Mouse (Mus musculus) liver, adult 10 weeks (tissue): Measurements from ENCODE around the gene Insig1. TPM values are rescaled to one million over a fixed set of nuclear protein-coding genes. Genes with fewer than 3 reads are reported as not detected.

Source experiments
- polyA plus RNA-seq: library from polyadenylated mRNA; stranded (reverse); fragments of 350-450 nt; fragmentation: Illumina TruSeq; extraction: RNeasy Lipid Tissue Mini Kit (QIAGEN cat#74804); gene quantifications from one replicate; pipeline ENCODE4 v1.2.3, GENCODE M21; 2014; ENCODE audit warnings: low read depth, low replicate concordance

The Insig1 gene
- 588 TPM for polyA plus RNA-seq

DNA sequence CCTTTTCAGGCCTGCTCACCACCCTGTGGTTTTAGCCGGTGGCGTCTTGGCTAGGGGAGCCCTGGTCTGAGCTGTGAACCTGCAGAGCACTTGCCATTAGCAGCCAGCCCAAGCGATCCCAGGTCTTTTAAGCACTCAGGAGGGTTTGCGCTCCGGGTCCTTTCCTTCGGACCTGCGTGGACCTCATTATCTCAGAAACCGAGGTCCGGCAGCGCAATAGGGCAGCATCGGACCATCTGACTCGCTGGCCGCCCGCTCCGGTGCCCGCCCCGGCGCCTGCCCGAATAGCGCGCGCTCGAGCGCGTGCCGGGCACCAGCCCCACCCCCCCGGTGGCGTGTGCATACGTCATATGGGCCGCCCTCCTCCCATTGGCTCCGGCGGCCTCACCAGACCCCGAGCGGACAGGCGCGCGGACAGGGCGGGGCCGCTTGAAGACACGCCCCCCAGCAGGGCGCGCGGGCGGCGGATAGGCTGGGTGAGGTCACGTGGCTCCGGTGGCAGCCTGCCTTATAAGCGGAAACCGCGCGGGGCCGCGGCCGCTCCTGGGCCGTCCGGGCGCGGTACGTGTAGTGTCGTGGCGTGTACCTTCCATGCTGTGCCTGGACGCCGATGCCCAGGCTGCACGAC is at the start of gene Insig1:
Gene Insig1, plus strand, starts transcription at position 536 of the 628 bp plus-strand sequence.

Other genes starting within 250 kb of the Insig1 start
- not detected for gene Htr5a, start 229.2 kb upstream of the Insig1 start, polyA plus RNA-seq
- not detected for gene En2, start 94.3 kb downstream of the Insig1 start, polyA plus RNA-seq
- gene Cnpy1, start 174.4 kb downstream of the Insig1 start, polyA plus RNA-seq = not detected
- gene Rbm33, start 245.8 kb downstream of the Insig1 start, polyA plus RNA-seq = 28.3 TPM